Comparison of ENCODE assay signal across 8 mouse cellular contexts in the genomic region with DNA sequence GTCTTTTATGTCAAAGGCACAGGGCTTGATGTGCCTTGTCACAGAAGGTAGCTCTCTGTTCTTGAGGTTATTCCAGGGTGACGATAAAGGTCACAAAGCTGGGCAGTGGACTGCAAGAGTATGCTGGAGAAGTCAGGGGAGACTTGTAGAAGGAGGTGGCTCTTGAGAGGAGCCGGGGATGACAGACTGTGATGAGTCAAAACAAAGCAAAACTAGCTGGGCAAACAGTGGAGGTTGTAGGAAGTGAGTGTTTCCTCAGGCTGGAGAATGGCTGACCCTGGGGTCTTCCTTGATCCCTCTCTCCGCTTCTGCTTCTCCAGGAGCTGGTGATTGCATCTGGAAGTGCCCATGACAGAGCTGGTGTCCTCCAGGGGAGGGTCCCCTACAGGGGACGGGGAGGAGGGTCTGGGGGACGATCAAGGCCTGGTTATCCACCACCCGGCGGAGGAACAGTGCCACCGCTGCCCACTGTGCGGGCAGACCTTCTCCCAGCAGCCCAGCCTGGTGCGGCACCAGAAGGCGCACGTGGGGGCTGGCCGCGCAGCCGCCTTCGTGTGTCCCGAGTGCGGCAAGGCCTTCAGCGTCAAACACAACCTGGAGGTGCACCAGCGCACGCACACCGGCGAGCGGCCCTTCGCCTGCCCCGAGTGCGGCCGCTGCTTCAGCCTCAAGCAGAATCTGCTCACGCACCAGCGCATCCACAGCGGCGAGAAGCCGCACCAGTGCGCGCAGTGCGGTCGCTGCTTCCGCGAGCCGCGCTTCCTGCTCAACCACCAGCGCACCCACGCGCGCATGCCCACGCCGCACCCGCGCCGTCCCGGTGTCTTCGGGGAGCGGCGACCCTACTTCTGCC. TPM values are rescaled to one million over a fixed set of nuclear protein-coding genes. Genes with fewer than 3 reads are reported as not detected.
DNase-seq lines count a peak whose midpoint lies in the region; ATAC-seq and TF ChIP-seq lines count a peak whose summit lies in the region.

No protein-coding gene starts in this region.

- DNase-seq in lung, adult 2 months: no peak
- DNase-seq in lung, postnatal 25 days (ENCODE audit: low spot score): no peak
- peak; percentile 60 for DNase-seq in cerebellum, adult 9-10 months
- peak; percentile 50 to 66 for DNase-seq in frontal cortex, postnatal 36 days (ENCODE audit: low spot score in 2 of 2)
- DNase-seq in layer of hippocampus, adult 9-11 months: peak; percentile 60
- DNase-seq in spleen, adult 2 months (ENCODE audit: low read depth in 1 of 2, low spot score in 2 of 2): no peak
- DNase-seq in MN1 (ENCODE audit: low spot score): no peak

- no peaks in the 10 kb centered on the region for H3K36me3 ChIP-seq in spleen, adult 2 months (ENCODE audit: control insufficient read depth, insufficient read depth, low read length)

- TF ChIP-seq POLR2A in lung, adult 2 months (IDR thresholded peaks at IDR 0.05; ENCODE audit: borderline replicate concordance, extremely low read depth, low read depth, low read length): no peak
- TF ChIP-seq POLR2A in spleen, adult 2 months (IDR thresholded peaks at IDR 0.05; ENCODE audit: low read depth, low read length): no peak

- peak overlapping the region; percentile 40 for H3K4me3 ChIP-seq in lung, adult 2 months (replicated peaks; ENCODE audit: extremely low read depth, low read depth, low read length)
- H3K4me3 ChIP-seq in spleen, adult 2 months (ENCODE audit: extremely low read depth, insufficient read depth, insufficient read length): peak overlapping the region; percentile 57

- peaks cover 6% of the 10 kb centered on the region for H3K27me3 ChIP-seq in spleen, adult 2 months (ENCODE audit: control insufficient read depth, insufficient read depth, low read length)

- TF ChIP-seq CTCF in lung, adult 2 months (IDR thresholded peaks at IDR 0.05; ENCODE audit: insufficient read depth, low read length): no peak
- TF ChIP-seq CTCF in spleen, adult 2 months (IDR thresholded peaks at IDR 0.05; ENCODE audit: extremely low read depth, insufficient read depth, insufficient read length, insufficient replicate concordance): no peak

- ATAC-seq in megakaryocyte progenitor cell, adult 5-6 weeks (replicated peaks; ENCODE audit: poor library complexity): peak; percentile 30; the same call in 1 of the 2 replicates

- H3K27ac ChIP-seq in spleen, adult 2 months (ENCODE audit: insufficient read depth, low read length): no peak overlapping the region

- WGBS in lung, adult 2 months: 4% methylated on average over 54 of the region's 54 CpGs
- 11% methylated on average over 54 of the region's 54 CpGs for WGBS in spleen, adult 2 months

- no peaks in the 10 kb centered on the region for H3K4me1 ChIP-seq in lung, adult 2 months (ENCODE audit: control insufficient read depth, insufficient read depth, low read length)
- H3K4me1 ChIP-seq in spleen, adult 2 months (ENCODE audit: control insufficient read depth, insufficient read depth, insufficient read length): peaks cover 12% of the 10 kb centered on the region

RNA-seq across cellular contexts. Expression of gene AI854703, which starts 2.5 kb away (rescaled TPM):
- polyA plus RNA-seq in lung, adult 2 months (2012; rRNA removed): 0.98 and 1.3 TPM in 2 replicates
- 0.07 and 0.64 TPM in 2 replicates for total RNA-seq in megakaryocyte progenitor cell, adult 5-6 weeks (2015)
- 0.08 and 0.61 TPM in 2 replicates for total RNA-seq in megakaryocyte progenitor cell, adult 5-6 weeks (2017)
- polyA plus RNA-seq in spleen, adult 2 months (2012; rRNA removed): 0.70 and 0.77 TPM in 2 replicates

RNA-seq across cellular contexts. Expression of gene Gimap8, which starts 18.0 kb away (rescaled TPM):
- 11.4 and 15.2 TPM in 2 replicates for polyA plus RNA-seq in lung, adult 2 months (2012; rRNA removed)
- total RNA-seq in megakaryocyte progenitor cell, adult 5-6 weeks (2015): 0.27 and 1.1 TPM in 2 replicates
- total RNA-seq in megakaryocyte progenitor cell, adult 5-6 weeks (2017): 0.50 and 2.0 TPM in 2 replicates
- 20.1 and 22.2 TPM in 2 replicates for polyA plus RNA-seq in spleen, adult 2 months (2012; rRNA removed)

RNA-seq across cellular contexts. Expression of gene Zfp775, which starts 27.2 kb away (rescaled TPM):
- polyA plus RNA-seq in lung, adult 2 months (2012; rRNA removed): 6.7 and 7.2 TPM in 2 replicates
- total RNA-seq in megakaryocyte progenitor cell, adult 5-6 weeks (2015): 0.78 and 0.96 TPM in 2 replicates
- 1.00 and 2.0 TPM in 2 replicates for total RNA-seq in megakaryocyte progenitor cell, adult 5-6 weeks (2017)
- 3.6 and 5.3 TPM in 2 replicates for polyA plus RNA-seq in spleen, adult 2 months (2012; rRNA removed)

RNA-seq across cellular contexts. Expression of gene Gm44965, which starts 35.3 kb away (rescaled TPM):
- not detected in 2 replicates for polyA plus RNA-seq in lung, adult 2 months (2012; rRNA removed)
- total RNA-seq in megakaryocyte progenitor cell, adult 5-6 weeks (2015): not detected in 2 replicates
- total RNA-seq in megakaryocyte progenitor cell, adult 5-6 weeks (2017): not detected in 2 replicates
- polyA plus RNA-seq in spleen, adult 2 months (2012; rRNA removed): not detected in 2 replicates

RNA-seq across cellular contexts. Expression of gene Repin1, which starts 35.4 kb away (rescaled TPM):
- polyA plus RNA-seq in lung, adult 2 months (2012; rRNA removed): 34.2 and 42.7 TPM in 2 replicates
- 7.7 and 11.2 TPM in 2 replicates for total RNA-seq in megakaryocyte progenitor cell, adult 5-6 weeks (2015)
- total RNA-seq in megakaryocyte progenitor cell, adult 5-6 weeks (2017): 10.0 and 16.6 TPM in 2 replicates
- polyA plus RNA-seq in spleen, adult 2 months (2012; rRNA removed): 12.4 and 15.8 TPM in 2 replicates

Comparison
In these comparisons a context has a peak if more than half of its experiments do, and no peak if none do; other contexts are left out.
1. DNase-seq: peak in cerebellum, adult 9-10 months (single experiment), frontal cortex, postnatal 36 days (2 of 2) and layer of hippocampus, adult 9-11 months (single experiment); none in lung, adult 2 months (single experiment), lung, postnatal 25 days (single experiment), spleen, adult 2 months (0 of 2) and MN1 (single experiment).